Mouse (Mus musculus): ENCODE measurements around the gene Agrp.
A peak's percentile ranks its signal among the peaks of the same experiment; 100 is the strongest.

Gene Agrp

DNA sequence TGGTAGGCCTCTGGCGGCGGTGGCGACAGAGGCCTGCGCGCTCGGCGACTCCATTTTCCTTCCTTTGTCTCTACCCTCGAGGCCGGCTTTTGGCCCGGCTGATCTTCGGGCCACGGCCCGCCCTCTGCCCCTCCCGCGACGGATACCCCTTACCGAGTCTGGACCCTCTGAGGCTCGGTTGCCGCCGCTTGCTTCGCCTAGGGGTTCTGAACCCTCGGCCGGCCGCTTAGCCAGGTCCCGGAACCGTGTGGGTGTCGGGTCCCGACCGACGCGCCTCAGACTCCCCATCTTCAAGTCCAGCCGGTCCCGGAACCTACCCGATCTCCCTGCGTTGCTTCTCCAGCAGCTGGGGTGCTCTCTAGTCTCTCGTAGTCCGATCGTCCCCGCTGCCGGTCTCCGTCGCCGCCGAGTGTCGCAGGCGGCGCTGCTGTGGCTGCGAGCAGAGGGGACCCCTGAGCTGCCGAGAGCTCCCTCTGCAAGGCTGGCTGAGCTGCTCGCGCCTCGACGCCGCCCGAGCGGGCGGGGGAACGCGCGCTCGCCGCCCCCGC lies at the start of gene Agrp:
TSS of gene Agrp (minus strand) at position 431 of the 548 bp plus-strand sequence.
- peak; percentile 73 for DNase-seq (ENCODE audit: low read depth, low spot score)

DNA sequence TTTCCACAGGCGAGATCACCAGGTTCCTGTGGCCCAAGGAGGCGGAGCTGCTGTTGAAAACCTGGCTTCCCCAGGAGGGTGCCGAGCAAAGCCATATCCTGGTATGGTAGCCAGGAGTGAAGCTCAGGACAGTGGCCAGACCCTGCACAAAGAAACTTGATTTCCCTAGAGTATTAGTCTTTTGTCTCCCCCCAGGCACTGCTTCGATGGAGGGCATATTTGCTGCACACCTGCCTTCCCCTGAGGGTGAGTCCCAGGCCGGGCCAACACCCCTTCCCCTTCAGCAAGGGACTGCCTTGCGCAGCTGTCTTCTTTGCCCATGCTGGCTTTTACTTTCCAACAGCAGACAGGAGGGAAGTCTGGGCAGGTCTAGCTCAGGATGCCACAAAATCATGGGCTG lies 49.4 kb upstream of the Agrp start:
- no peak for DNase-seq (ENCODE audit: low read depth, low spot score)

DNA sequence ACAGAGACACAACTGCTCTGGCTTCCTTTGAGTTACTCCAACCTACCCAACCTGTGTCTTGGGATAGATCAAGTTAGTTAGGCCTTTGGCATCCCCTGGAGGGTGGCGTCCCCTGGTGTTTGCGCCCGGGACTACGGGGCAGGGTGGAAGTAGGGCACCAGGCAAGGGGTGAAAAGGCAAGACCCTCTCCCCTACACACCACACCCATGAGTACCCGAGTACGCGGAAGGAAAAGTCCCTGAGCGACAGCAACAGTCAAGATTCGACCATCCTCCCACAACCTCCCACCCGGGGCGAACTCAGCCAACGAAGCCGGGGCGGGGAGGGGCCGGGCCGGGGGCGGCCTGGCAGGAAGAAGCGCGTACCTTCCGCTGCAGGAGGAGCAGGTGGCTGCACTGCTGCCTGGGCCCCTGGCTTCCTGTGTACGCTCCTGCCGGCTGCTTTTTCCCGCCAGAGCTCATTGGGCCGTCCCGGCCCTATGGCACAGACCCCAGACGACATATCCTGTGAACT lies 48.7 kb upstream of the Agrp start, which contains the start of gene Carmil2:
TSS of gene Carmil2 (plus strand) at position 479 of the 513 bp plus-strand sequence.
- peak; percentile 91 for DNase-seq (ENCODE audit: low read depth, low spot score)

DNA sequence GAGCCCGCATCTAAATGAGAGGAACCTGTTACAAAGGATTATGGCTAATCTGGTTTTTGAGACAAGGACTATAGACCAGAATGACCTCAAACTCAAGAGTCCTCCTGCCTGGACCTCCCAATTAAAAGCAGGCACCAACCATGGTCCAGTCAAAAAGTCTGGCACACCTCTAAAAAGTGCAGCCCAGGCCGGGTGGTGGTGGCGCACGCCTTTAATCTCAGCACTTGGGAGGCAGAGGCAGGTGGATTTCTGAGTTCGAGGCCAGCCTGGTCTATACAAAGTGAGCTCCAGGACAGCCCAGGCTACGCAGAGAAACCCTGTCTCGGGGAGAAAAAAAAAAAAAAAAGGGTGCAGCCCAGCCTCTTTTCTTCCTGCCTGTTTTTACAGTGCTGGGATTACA lies 48.1 kb upstream of the Agrp start:
- no peak for DNase-seq (ENCODE audit: low read depth, low spot score)

DNA sequence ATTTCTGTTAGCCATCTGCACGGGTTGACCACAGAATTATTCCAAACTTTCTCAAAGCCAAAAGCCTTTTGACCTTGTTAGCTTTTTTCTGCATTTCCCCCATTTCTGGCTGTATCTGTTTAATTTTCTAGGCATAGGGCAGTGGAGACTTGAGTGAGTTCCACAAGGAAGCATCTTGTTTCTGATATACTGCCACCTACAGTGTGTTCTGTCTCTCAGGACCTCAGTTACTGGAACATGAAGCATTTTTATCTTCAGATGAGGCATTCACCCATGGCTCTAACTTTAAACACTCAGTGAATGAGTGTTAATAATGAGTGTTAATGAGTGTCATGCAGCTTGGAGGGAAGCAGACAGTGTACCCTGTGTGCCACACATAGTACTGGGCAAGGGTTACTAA lies 40.7 kb upstream of the Agrp start:
- no peak for DNase-seq (ENCODE audit: low read depth, low spot score)

DNA sequence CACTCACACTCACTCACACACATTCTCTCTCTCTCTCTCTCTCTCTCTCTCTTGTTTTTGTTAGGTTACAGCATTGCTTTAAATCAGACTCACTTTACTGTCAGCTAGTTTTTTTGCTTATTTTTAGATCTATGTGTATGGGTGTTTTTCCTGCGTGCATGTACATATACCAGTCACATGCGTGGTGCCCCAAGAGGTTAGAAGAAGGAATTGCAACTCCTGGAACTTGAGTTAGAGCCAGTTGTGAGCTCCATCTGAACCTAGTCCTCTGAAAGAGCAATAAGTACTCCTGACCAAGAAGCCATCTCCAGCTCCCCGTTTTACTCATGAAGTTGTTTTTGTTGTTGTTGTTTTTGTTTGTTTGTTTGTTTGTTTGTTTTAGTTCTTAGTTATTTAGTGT lies 24.0 kb upstream of the Agrp start:
- peak; percentile 73 for DNase-seq (ENCODE audit: low read depth, low spot score)

DNA sequence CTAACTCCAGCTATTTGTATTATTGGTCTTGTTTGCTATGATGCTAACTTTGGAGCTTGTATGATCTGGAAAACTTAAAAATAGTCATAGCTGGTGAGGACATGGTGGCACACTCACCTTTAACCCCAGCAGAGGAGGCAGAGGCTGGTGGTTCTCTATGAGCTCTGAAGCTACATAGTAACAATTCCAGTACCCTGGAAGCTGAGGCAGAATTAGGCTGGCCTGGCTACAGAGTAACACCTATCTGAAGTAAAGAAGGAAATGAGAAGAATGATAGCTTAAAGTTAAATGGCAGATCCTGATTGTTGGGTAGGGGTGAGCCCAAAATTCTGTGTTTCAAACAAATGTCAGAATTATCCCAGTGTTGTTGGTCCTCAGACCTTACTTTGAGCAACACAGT lies 20.4 kb upstream of the Agrp start:
- DNase-seq (ENCODE audit: low read depth, low spot score), result no peak

DNA sequence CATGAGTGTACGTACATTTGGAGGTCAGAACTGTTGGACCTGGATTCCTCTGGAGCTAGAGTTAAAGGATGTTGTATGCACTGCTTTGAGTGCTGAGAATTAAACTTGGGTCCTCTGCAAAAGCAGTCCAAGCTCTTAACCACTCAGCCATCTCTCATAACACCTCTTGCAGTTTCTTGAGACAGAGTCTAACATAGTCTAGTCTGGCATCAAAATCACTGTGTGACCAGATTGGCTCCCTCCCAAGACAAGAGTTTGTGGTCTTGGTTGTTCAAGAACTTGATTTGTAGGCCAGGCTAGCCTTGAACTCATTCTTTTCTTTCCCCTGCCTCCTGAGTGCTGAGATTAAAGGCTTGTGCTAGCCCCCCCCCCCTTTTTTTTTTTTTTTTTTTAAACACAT lies 11.7 kb upstream of the Agrp start:
- no peak for DNase-seq (ENCODE audit: low read depth, low spot score)

DNA sequence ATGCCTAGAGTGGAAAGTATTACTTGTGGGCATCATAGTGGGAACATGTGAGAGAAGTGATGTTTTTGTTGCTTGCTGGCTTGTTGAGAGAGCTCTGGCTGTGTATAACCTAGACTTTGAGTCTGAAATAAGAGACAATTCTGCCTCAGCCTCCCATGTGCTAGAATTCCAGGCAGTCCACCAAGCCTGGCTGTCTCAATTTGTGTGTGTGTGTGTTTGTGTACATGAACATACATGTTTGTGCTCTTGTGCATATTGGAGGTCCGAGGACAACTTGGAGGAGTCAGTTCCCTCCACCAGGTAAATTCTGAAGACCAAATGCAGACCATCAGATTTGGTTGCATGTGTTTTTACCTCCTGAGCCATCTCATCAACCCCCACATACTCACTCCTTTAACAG lies 8.0 kb upstream of the Agrp start:
- no peak for DNase-seq (ENCODE audit: low read depth, low spot score)

DNA sequence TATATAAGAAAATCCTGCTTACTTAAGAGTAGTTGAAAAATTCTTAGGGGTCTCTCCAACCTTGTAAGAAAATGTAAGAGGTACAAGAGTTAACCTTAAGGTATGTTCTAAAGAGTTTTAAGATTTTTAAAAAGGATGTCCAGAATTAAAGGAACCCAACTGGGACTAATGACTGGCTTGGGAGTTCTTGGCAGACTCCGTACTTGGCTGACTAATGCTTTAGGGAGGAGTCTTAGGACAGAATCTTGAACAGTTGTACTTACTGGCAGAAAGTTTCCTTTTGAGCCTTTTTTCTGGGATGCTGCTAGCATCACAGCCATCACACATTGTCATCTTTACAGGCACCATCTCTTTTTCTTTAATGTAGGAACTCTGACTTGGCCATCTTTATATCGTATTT lies 3.3 kb upstream of the Agrp start:
- DNase-seq (ENCODE audit: low read depth, low spot score), result no peak

DNA sequence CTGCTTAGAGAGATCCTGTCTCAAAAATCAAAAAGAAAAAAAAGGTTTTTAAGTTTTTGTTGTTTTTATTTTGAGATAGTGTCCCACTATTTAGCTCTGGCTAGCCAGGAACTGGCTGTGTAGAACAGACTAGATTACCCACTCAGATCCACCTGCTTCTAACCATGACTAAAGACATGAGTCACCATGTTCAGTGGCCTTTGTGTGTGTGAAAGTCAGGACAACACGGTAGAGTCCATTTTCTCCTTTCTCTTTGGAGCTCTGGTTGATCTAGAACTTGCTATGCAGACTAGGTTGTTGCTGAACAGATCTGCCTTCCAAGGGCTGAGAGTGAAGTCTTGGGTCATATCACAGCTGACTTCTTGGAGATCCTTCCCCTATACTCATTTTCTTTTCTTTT lies 2.6 kb upstream of the Agrp start:
- DNase-seq (ENCODE audit: low read depth, low spot score), result no peak

DNA sequence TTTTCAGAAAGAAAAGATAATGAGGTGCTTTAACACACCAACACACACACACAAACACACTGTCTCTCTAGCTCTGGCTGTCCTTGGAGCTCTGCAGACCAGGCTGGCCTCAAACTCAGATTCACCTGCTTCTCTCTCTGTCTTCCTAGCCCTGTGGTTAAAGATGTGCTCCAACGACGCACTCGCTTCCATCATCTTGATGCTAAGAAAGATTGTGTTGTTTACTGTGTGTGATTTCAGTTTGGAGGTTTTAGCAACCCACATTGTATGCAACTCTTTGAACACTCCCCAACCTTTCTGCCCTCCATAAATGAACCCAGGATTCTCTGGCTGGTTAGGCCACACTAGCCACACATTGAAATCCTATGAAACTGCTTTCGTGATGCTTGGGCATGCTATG lies 1.3 kb upstream of the Agrp start:
- peak; percentile 36 for DNase-seq (ENCODE audit: low read depth, low spot score)

DNA sequence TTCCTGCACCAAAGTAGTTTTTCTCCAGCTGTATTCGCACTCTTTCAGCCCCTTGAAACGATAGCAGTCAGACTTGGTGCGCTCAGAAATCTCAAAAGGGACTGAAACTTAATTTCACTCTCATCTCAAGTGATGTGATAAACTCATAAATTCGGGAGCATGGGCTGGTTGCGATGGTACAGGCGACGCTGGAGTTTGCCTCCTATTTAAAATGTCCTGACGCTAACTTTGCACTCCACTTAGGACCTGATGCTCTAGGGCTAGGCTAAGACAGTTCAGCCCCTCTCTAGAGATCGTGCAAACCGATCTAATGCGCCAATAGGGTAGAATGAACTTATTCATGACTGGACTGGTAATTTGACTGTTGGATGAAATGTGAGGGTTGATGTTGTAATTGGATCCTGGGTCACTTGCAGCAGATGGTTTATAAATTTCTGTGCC lies 428 bp upstream of the Agrp start:
- DNase-seq (ENCODE audit: low read depth, low spot score), result peak; percentile 50

DNA sequence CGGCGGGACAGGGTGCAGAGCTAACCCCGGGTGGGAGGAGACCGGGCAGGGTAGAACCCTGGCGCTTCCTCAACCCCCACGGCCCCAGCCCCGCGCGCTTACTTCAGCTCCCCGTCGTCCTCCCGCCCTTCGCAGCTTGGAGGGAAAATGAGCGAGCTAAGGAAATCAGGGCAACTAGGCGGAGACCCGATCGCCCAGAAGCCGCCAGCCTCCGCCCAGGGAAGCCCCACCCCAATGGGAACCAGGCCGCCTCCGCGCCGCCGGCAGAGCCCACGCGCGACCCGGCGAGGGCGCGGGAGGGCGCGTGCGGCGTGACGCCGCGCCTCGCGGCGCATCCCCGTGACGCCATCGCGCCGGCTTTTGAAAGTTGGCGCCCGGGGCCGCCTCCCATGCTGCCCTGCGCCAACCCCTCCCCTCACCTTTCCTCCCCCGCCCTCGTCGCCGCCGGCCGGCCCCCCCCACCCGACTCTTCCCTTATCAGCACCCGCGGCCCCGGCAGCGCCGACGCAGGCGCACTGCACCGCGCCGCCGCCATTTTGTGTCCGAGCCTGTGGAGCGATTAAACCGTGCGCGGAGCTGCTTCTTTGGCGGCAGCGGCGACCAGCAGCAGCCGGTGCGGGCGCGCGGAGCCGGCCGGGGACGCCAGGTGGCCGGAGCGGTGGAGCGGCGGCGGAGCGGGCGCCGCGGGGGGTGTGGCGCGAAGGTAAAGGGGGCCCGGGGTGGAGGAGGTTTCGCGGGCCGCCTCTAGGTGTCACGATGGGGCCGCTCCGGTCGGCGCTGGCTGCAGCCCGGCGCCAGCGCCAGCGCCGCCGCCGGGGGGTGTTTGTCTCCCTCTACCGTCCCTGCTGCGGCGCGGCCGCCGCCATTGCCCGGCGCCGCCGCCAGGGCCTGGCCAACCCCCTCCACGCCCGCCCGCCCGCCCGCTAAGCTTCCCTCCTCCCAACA lies 903 bp downstream of the Agrp start, which contains the start of gene Ctcf:
TSS of gene Ctcf (plus strand) at position 551 of the 945 bp plus-strand sequence.
- DNase-seq (ENCODE audit: low read depth, low spot score), result peak; percentile 98

DNA sequence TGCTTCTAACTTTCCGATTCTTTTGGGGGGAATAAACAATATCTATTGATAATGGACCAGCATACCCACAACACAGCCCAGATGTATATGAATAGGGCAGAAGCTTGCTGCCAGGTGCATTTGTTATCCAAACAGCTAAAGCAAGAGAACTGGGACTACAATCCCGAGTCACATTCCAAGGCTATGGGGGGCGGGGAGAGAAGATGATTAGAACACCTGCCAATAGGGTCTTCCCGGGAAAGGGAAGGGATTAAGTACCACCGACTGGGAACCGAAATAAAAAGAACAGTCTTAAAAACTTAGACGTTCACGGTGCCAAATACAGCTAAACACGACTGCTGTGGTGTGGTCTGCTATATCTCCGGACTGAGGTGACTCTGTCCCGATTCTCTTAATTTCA lies 1.7 kb downstream of the Agrp start:
- DNase-seq (ENCODE audit: low read depth, low spot score), result no peak

DNA sequence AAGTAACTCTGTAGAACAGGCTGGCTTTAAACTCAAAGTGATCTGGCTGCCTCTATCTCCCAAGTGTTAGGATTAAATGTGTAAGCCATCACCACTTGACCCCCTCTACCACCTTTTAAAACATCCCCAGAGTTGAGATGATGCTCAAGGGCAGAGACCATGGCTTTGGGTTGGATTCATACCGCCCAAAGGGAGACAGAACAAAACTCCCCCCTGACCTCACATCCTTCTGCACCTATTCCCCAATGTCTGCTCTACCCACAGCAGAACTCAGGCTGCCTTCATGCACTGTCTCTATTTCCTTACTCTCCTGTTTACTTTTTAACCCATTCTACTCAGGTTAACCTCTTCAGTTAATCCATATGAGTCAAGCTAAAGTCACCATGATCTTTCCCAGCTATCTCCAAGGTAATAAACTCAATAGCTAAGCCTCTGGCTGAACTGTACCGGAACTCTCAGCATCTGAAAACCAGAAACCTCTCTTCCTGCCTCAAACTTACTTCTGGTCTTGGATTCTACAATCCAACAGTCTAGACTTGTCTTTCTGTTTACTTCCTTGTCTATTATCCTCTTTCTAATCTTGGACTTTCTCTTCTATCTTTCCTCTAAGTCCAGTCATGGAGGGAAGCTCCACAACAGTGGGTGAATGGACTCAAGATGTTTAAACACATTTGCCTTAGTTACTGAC lies 2.3 kb downstream of the Agrp start:
- no peak for DNase-seq (ENCODE audit: low read depth, low spot score)

DNA sequence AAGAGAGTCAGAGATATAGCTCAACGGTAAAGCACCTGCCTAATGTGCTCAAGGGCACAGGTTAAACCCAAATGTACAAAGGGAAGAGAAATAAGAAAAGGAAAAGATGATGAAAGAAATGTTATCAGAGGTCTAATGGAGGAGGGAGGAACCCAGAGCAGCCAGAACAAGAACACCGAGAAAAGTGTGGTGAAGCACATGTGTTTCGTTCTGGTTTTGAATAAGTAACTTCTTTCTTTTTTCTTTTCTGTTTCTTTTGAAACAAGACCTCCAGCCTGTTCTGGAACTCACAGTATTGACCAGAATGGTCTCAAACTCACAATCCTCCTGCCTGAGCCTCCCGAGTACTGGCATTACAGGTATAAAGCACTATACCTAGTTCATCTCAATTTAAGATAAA lies 7.9 kb downstream of the Agrp start:
- DNase-seq (ENCODE audit: low read depth, low spot score), result no peak

DNA sequence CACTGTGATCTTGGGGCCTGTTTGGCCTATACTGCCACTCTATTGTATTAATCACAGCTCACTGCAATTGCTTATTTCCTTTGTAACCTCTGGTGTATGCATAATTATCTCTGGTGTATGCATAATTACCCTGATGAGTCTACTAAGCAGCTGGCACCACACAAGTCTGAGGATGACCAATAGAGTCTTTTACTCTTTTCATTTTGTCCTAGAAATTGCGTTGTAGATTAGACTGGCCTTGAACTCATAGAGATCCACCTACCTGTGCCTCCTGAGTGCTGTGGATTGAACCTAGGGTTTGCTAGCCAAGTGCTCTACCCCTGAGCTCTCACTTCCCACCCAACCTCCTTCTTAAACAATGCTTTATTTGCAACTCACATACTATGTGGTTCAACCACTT lies 11.1 kb downstream of the Agrp start:
- DNase-seq (ENCODE audit: low read depth, low spot score), result no peak

DNA sequence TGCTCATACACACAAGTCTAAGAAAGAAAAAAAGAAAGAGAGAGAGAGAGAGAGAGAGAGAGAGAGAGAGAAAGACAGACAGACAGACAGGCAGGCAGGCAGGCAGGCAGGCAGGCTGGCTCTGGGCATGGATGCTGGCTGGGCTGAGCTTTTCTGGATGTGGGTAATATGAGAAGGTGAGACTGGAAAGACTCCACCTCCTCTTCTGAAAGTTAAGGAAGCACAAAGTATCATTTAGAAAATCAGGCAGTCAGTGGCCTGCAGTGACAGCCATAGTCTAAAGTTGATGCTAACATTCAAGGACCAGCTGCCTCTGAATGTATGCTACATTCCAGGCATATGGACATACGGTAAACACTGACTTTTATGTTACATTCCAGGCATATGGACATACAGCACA lies 12.4 kb downstream of the Agrp start:
- no peak for DNase-seq (ENCODE audit: low read depth, low spot score)

DNA sequence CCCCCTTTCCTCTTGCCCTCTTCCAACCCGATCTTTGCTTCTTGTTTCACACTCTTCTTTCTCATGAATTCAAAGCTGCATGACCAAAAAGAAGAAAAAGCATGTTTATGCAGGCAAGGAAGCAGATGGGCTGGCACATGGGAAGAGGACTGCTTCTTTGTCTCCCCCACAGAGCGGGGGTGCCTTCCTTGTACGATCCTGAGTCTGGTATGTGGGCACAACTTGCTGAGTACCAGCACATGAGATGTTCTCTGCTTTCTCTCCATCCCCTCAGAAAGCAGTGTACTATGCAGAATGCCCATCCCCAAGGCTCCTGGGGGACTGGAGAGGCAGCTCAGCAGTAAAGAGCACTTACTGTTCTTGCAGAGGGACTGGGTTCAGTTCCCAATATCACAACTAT lies 12.8 kb downstream of the Agrp start:
- no peak for DNase-seq (ENCODE audit: low read depth, low spot score)

DNA sequence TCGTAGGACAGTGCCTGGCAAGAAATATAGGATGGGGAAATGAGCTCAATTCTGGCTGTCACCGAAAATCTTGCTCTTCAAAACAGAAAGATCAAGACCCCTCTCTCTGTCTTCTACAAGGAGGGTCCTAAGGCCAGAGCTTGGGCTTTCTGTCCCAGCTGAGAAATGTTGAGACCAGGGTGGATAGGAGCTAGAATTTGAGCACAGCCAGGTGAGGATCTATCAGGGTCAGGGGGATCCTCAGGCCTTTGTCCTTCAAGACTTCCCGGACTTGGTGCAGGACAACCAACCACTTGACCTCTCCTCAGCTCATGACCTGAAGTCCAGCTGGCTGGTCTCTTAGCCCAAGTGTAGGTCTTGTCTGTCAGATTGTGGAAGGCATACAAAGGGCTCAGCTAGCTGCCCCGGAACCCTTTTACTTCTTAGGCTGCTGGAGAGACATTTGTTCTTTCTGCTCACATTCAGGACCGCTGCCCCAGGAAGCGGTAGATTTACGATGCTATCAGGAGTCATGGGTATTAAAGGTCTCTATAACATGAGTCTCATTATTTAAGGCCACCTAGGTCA lies 13.4 kb downstream of the Agrp start:
- peak; percentile 39 for DNase-seq (ENCODE audit: low read depth, low spot score)

DNA sequence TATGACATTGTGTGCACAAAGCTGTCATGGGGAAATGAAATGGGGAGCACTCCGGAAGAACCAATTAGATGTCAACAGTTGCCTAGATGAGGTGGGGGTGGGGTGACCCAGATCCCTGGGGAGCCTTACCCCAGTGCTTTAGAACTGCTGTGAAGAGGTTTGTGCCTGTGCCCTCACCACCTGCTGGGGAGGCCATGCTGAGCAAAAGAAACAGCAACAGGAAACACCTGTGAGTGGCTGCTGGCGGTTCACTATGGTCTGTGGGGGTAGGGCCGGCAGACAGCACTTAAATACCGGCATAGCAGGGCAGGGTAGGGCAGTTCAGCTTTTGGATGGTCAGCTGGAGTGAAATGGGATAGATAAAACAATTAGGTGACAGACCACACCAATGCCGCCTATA lies 14.1 kb downstream of the Agrp start:
- peak; percentile 92 for DNase-seq (ENCODE audit: low read depth, low spot score)
